Mouse (Mus musculus): ENCODE measurements around the gene Akr1e1. TPM values are rescaled to one million over a fixed set of nuclear protein-coding genes. Genes with fewer than 3 reads are reported as not detected.
"Not testable (repeated sequence)": the region's sequence is repeated elsewhere in the genome, so short reads cannot be mapped to it uniquely, and the experiment has no call there.

Gene Akr1e1
- 32.2 and 35.6 TPM in 2 replicates for polyA plus RNA-seq (2014; fragmentation: Nextera tagmentation; extraction: Ambion mirVana)

DNA sequence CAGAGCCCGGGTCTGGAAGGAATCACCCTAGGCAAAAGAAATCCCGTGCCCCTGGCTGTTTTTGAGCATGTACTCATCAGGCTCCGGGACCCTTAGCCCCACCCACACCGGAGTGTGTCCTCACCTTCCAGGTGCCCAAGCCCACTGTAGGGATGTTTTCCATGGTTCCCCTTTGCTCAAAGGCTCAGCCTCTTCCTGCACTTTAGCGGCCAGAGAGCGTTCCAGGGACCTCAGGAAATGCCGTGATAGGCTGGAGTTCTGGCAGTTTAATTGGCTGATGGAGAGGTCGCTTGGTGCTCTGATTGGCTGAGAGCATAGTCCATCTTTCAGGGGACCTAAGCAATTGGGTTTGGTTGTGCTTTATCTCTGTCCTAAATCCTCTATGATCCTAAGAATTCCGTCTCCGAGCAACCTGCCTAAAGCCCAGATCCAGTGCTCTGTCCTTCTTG is at the start of gene Akr1e1:
Akr1e1 (minus strand) TSS at position 214 of the 449 bp plus-strand sequence.
- 4% methylated on average over 10 of the region's 10 CpGs for WGBS
- H3K9me3 ChIP-seq (ENCODE audit: control insufficient read depth, low read length), result no peaks in the 10 kb centered on the region
- H3K36me3 ChIP-seq (ENCODE audit: control insufficient read depth, insufficient read depth, low read length), result no peaks in the 10 kb centered on the region
- H3K4me1 ChIP-seq (ENCODE audit: control insufficient read depth, insufficient read depth, low read length), result no peaks in the 10 kb centered on the region
- H3K27ac ChIP-seq (ENCODE audit: low read depth, low read length), result peak within 1 kb of the TSS; percentile 30; the same call in 1 of the 2 replicates
- no peaks in the 10 kb centered on the region for H3K27me3 ChIP-seq (ENCODE audit: control insufficient read depth, insufficient read depth, low read length)
- H3K4me2 ChIP-seq (replicated peaks; ENCODE audit: low read depth, low read length), result peak within 1 kb of the TSS; percentile 60
- H3K9ac ChIP-seq (ENCODE audit: low read depth, low read length), result peak within 1 kb of the TSS; percentile 65
- H3K4me3 ChIP-seq (ENCODE audit: low read length), result peak within 1 kb of the TSS; percentile 60
- peak; percentile 100 for ATAC-seq (ENCODE audit: low FRiP score, low TSS enrichment)

- H3K4me1 ChIP-seq (ENCODE audit: control insufficient read depth, insufficient read depth, low read length), result no peaks in the 10 kb centered on the region
- H3K27me3 ChIP-seq (ENCODE audit: control insufficient read depth, insufficient read depth, low read length), result no peaks in the 10 kb centered on the region
- H3K9me3 ChIP-seq (ENCODE audit: control insufficient read depth, low read length), result no peaks in the 10 kb centered on the region
- no peak overlapping the region for H3K4me3 ChIP-seq (ENCODE audit: low read length)
- no peak overlapping the region for H3K9ac ChIP-seq (ENCODE audit: low read depth, low read length)
- no peak overlapping the region for H3K4me2 ChIP-seq (replicated peaks; ENCODE audit: low read depth, low read length)
- no peaks in the 10 kb centered on the region for H3K36me3 ChIP-seq (ENCODE audit: control insufficient read depth, insufficient read depth, low read length)
- 87% methylated on average over 5 of the region's 5 CpGs for WGBS
- ATAC-seq (ENCODE audit: low FRiP score, low TSS enrichment), result no peak
- H3K27ac ChIP-seq (ENCODE audit: low read depth, low read length), result no peak overlapping the region
Observed at GRCm38 (mm10) chr13:4658346-4658745, 49.4 kb upstream of the Akr1e1 start.

DNA sequence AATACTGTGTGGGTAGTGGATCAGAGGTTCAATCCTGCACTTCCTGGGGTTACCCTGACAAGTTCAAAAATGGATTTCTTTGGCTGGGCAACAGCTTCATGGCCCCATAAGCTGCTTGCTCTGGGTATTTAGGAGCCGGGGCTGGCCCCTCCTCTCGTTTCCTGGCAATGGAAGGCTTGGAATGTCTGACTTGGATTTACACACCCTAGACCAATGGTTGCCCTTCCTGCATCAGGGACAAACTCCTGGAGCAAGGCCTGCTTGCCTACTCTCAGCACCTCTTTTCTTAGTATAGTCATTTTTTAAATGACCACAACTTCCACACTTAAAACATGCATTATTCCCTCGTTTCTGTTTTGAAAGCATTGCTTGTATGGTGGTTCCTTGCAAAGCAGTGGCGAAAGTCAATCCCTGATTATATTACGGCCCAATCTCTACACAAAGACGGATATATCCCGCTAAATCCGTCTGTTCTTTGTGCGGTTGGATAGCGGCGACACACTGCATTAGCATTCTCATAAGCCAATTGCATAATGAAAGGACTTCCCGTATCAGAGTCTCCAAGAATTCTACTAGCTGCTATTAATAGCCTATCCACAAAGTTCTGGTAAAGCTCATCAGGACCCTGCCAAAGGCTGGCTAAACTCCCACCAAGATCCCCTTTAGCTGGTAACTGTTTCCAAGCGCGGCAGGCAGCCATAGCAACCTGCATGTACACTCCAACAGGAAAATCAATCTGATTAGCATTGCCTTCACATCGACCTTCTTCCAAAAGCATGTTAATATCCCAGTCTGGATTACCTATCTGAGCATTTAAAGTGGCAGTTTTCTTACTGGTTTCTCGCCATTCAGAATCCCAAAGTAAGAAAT is 47.5 kb upstream of the Akr1e1 start:
- no peak overlapping the region for H3K9ac ChIP-seq (ENCODE audit: low read depth, low read length)
- H3K36me3 ChIP-seq (ENCODE audit: control insufficient read depth, insufficient read depth, low read length), result no peaks in the 10 kb centered on the region
- H3K4me2 ChIP-seq (replicated peaks; ENCODE audit: low read depth, low read length), result no peak overlapping the region
- no peaks in the 10 kb centered on the region for H3K27me3 ChIP-seq (ENCODE audit: control insufficient read depth, insufficient read depth, low read length)
- H3K27ac ChIP-seq (ENCODE audit: low read depth, low read length), result no peak overlapping the region
- no peak overlapping the region for H3K4me3 ChIP-seq (ENCODE audit: low read length)
- no peaks in the 10 kb centered on the region for H3K9me3 ChIP-seq (ENCODE audit: control insufficient read depth, low read length)
- H3K4me1 ChIP-seq (ENCODE audit: control insufficient read depth, insufficient read depth, low read length), result no peaks in the 10 kb centered on the region
- no peak for ATAC-seq (ENCODE audit: low FRiP score, low TSS enrichment)
- WGBS, result 93% methylated on average over 16 of the region's 16 CpGs

DNA sequence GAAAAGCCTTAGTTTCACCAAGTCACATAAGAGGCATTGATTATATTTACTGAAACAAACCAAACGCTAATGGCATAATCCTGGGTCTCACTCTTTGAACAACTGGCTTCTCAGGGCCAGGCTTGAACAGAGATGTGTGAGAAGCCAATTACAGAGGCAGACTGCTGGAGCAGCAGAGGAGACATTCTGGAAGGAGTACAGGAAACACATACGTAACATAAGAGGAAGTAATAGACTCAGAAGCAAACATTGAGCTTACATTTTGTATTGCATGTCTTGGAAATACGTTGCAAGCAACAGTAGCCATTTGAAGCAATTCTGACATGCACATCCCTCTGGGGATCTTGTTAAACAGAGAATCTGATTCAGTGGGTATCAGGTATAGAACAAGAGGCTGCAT is 41.2 kb upstream of the Akr1e1 start:
- no peaks in the 10 kb centered on the region for H3K4me1 ChIP-seq (ENCODE audit: control insufficient read depth, insufficient read depth, low read length)
- H3K27me3 ChIP-seq (ENCODE audit: control insufficient read depth, insufficient read depth, low read length), result no peaks in the 10 kb centered on the region
- H3K27ac ChIP-seq (ENCODE audit: low read depth, low read length), result no peak overlapping the region
- no peak overlapping the region for H3K4me2 ChIP-seq (replicated peaks; ENCODE audit: low read depth, low read length)
- WGBS, result 81% methylated on average over 3 of the region's 3 CpGs
- no peaks in the 10 kb centered on the region for H3K36me3 ChIP-seq (ENCODE audit: control insufficient read depth, insufficient read depth, low read length)
- no peak for ATAC-seq (ENCODE audit: low FRiP score, low TSS enrichment)
- no peaks in the 10 kb centered on the region for H3K9me3 ChIP-seq (ENCODE audit: control insufficient read depth, low read length)
- no peak overlapping the region for H3K4me3 ChIP-seq (ENCODE audit: low read length)
- H3K9ac ChIP-seq (ENCODE audit: low read depth, low read length), result no peak overlapping the region

DNA sequence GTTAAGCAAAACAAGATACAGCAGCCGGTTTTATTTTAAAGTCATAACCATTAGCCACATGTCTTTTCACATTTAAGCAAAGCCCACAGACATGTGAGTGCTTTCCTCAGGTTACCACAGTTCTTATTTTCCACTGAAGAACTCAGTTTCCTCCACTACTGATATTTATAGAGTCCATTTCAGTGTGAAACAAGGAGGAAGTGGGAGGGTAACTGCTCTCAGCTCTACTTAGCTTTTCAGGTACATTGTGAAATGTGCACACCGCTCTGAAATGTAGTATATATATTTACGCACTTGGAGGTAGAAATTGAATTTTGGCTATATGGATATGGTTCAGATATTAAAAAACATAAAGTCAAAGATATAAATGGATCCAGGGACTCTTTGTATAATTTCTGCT is 36.3 kb upstream of the Akr1e1 start:
- H3K4me1 ChIP-seq (ENCODE audit: control insufficient read depth, insufficient read depth, low read length), result no peaks in the 10 kb centered on the region
- H3K36me3 ChIP-seq (ENCODE audit: control insufficient read depth, insufficient read depth, low read length), result no peaks in the 10 kb centered on the region
- H3K27me3 ChIP-seq (ENCODE audit: control insufficient read depth, insufficient read depth, low read length), result no peaks in the 10 kb centered on the region
- no peak overlapping the region for H3K4me2 ChIP-seq (replicated peaks; ENCODE audit: low read depth, low read length)
- H3K4me3 ChIP-seq (ENCODE audit: low read length), result no peak overlapping the region
- H3K27ac ChIP-seq (ENCODE audit: low read depth, low read length), result no peak overlapping the region
- H3K9ac ChIP-seq (ENCODE audit: low read depth, low read length), result no peak overlapping the region
- WGBS, result 94% methylated on average over 3 of the region's 3 CpGs
- no peak for ATAC-seq (ENCODE audit: low FRiP score, low TSS enrichment)
- H3K9me3 ChIP-seq (ENCODE audit: control insufficient read depth, low read length), result no peaks in the 10 kb centered on the region

DNA sequence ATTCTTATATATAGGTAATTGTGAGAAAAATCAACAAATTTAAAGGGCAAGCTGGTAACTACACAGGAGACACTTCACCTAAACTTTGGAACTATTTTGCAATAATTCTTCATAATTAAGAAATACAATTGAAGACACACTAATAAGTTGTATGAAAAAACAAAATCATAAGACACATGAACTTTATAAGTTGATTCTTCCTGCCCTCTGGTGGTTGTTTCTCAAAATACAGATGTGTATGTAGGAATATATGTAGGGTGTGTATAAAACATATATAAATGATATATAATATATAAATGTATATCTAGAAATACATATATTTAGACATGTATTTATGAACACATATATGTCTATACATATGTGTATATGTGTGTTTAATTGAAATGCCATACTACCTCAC is 1.9 kb upstream of the Akr1e1 start:
- no peaks in the 10 kb centered on the region for H3K9me3 ChIP-seq (ENCODE audit: control insufficient read depth, low read length)
- no peak overlapping the region for H3K27ac ChIP-seq (ENCODE audit: low read depth, low read length)
- H3K27me3 ChIP-seq (ENCODE audit: control insufficient read depth, insufficient read depth, low read length), result no peaks in the 10 kb centered on the region
- H3K4me1 ChIP-seq (ENCODE audit: control insufficient read depth, insufficient read depth, low read length), result no peaks in the 10 kb centered on the region
- no peak overlapping the region for H3K9ac ChIP-seq (ENCODE audit: low read depth, low read length)
- H3K4me2 ChIP-seq (replicated peaks; ENCODE audit: low read depth, low read length), result no peak overlapping the region
- H3K4me3 ChIP-seq (ENCODE audit: low read length), result no peak overlapping the region
- H3K36me3 ChIP-seq (ENCODE audit: control insufficient read depth, insufficient read depth, low read length), result no peaks in the 10 kb centered on the region
- ATAC-seq (ENCODE audit: low FRiP score, low TSS enrichment), result no peak

DNA sequence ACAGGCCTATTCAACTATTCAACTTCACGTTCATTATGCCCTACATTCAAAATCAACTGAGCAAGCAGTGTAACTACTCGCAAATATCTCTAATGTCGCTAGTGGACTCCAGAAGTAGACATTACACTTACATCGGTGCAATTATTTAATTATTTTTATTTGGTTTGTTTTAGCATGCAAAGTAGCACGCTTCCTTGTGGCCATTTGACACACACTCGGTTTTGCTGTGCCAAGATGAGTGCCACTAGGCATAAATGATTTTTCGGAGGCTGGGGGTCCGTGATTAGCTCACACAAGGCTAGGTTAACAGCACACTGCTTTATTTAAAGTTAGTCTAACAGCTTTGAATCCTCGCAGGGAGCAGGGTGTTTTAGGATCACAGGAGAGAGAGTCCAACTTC is 444 bp downstream of the Akr1e1 start:
- WGBS, result 27% methylated on average over 9 of the region's 9 CpGs
- Histone ChIP-seq H3K27ac (ENCODE audit: low read depth, low read length) (peak overlapping the region; percentile 30; the same call in 1 of the 2 replicates), H3K9me3 (ENCODE audit: control insufficient read depth, low read length) (no peaks in the 10 kb centered on the region), H3K4me2 (replicated peaks; ENCODE audit: low read depth, low read length) (peak overlapping the region; percentile 60), H3K36me3 (ENCODE audit: control insufficient read depth, insufficient read depth, low read length) (no peaks in the 10 kb centered on the region), H3K27me3 (ENCODE audit: control insufficient read depth, insufficient read depth, low read length) (no peaks in the 10 kb centered on the region), H3K4me3 (ENCODE audit: low read length) (peak overlapping the region; percentile 60), H3K4me1 (ENCODE audit: control insufficient read depth, insufficient read depth, low read length) (no peaks in the 10 kb centered on the region), H3K9ac (ENCODE audit: low read depth, low read length) (peak overlapping the region; percentile 65)
- no peak; the same call in 1 of the 2 replicates for ATAC-seq (ENCODE audit: low FRiP score, low TSS enrichment)

DNA sequence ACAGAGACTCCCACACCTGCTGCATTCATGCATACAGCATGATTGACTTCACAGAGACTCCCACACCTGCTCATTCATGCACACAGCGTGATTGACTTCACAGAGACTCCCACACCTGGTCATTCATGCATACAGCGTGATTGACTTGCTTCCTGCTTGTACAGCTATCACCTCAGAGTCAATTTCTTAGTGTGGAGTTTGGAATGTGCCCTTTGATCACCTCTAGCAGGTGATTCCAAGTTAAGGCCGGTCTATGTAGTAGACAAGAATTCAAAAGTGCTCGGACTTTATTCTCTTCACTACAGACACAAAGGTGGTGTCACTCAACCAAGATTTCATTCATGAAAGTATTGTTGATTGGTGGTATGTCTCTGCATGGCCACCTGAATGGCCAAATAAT is 2.2 kb downstream of the Akr1e1 start:
- H3K36me3 ChIP-seq (ENCODE audit: control insufficient read depth, insufficient read depth, low read length), result no peaks in the 10 kb centered on the region

GRCm38 (mm10) chr13:4603431-4603830 is 5.5 kb downstream of the Akr1e1 start:
- H3K4me2 ChIP-seq (replicated peaks; ENCODE audit: low read depth, low read length); H3K36me3 ChIP-seq (ENCODE audit: control insufficient read depth, insufficient read depth, low read length); H3K9ac ChIP-seq (ENCODE audit: low read depth, low read length); H3K4me3 ChIP-seq (ENCODE audit: low read length); H3K9me3 ChIP-seq (ENCODE audit: control insufficient read depth, low read length); H3K27me3 ChIP-seq (ENCODE audit: control insufficient read depth, insufficient read depth, low read length); H3K27ac ChIP-seq (ENCODE audit: low read depth, low read length); H3K4me1 ChIP-seq (ENCODE audit: control insufficient read depth, insufficient read depth, low read length): not testable (repeated sequence)
- peak; percentile 30; the same call in 1 of the 2 replicates for ATAC-seq (ENCODE audit: low FRiP score, low TSS enrichment)
- WGBS, result 27% methylated on average over 3 of the region's 3 CpGs

More for the DNA sequence above, 2.2 kb downstream of the Akr1e1 start:
- H3K4me3 ChIP-seq (ENCODE audit: low read length), result no peak overlapping the region
- no peak overlapping the region for H3K27ac ChIP-seq (ENCODE audit: low read depth, low read length)
- no peaks in the 10 kb centered on the region for H3K27me3 ChIP-seq (ENCODE audit: control insufficient read depth, insufficient read depth, low read length)
- no peak overlapping the region for H3K4me2 ChIP-seq (replicated peaks; ENCODE audit: low read depth, low read length)
- WGBS, result 77% methylated on average over 4 of the region's 4 CpGs
- no peak for ATAC-seq (ENCODE audit: low FRiP score, low TSS enrichment)
- no peaks in the 10 kb centered on the region for H3K4me1 ChIP-seq (ENCODE audit: control insufficient read depth, insufficient read depth, low read length)
- H3K9ac ChIP-seq (ENCODE audit: low read depth, low read length), result no peak overlapping the region
- no peaks in the 10 kb centered on the region for H3K9me3 ChIP-seq (ENCODE audit: control insufficient read depth, low read length)
